Mouse (Mus musculus): ENCODE results near the gene Nup62.

The Nup62 gene

DNA sequence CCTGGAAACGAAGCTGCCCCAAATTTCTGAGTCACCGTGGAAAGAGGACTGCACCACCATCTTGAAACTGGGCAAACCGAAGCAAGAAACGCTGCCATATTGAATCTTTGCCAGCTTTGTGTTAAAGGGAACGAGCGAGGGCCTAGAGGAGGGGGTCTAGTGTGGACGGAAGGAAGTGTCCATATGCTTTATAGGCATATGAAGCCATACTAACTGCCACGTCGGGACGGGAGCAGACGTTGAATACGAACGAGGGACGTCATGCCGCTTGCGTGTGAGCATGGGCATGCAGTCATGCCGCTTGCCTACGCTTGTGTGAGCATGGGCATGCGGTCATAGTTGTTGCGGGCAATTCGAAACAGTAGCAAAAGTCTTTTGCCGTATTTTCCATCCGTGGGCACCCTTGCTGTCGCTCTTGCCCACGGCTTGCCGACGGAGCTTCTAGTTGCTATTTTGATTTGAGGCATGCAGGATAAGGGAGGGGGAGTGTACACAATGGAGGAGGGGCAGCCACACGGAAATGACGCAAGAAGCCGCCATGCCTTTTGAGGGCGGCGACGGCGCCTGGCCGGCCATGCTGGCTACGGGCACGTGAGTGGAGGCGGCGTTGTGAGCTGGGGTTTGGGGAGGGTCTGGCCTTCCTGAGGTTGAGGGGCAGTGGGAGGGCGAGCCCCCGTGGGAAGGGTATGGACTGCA lies 33.7 kb downstream of the Nup62 start:
- DNase-seq = peak; percentile 91 to 95

GRCm38 (mm10) chr7:44850146-44850545 lies 34.3 kb downstream of the Nup62 start:
- peak; percentile 87 to 92 for DNase-seq

GRCm38 (mm10) chr7:44850789-44851624 lies 35.1 kb downstream of the Nup62 start:
- no peak for DNase-seq

- DNase-seq = no peak
Observed at GRCm38 (mm10) chr7:44851625-44852234, 35.8 kb downstream of the Nup62 start.

- no peak for DNase-seq
Observed at GRCm38 (mm10) chr7:44852259-44853027, 36.6 kb downstream of the Nup62 start.

DNA sequence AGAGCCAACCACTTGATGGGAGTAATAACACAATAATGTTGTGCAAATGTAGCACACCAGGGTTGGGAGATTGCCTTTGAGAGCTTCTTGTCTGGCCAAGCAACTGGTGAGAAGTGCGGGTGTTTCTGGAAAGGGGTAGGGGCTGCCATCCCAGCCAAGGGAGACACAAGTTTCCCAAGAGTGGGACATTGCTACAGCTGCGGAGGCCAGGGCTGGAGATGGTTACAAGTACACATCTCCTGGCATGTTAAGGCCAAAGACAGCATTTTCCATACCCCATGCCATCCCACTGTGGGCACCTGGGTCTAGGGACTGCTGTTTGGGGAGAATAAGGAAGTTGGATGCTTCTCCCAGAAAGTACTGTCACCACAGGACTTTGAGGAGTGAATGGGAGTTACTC lies 37.2 kb downstream of the Nup62 start:
- DNase-seq = no peak

- DNase-seq = peak in 1 of 2 experiments; percentile 47
Observed at GRCm38 (mm10) chr7:44853596-44854355, 37.9 kb downstream of the Nup62 start.

DNA sequence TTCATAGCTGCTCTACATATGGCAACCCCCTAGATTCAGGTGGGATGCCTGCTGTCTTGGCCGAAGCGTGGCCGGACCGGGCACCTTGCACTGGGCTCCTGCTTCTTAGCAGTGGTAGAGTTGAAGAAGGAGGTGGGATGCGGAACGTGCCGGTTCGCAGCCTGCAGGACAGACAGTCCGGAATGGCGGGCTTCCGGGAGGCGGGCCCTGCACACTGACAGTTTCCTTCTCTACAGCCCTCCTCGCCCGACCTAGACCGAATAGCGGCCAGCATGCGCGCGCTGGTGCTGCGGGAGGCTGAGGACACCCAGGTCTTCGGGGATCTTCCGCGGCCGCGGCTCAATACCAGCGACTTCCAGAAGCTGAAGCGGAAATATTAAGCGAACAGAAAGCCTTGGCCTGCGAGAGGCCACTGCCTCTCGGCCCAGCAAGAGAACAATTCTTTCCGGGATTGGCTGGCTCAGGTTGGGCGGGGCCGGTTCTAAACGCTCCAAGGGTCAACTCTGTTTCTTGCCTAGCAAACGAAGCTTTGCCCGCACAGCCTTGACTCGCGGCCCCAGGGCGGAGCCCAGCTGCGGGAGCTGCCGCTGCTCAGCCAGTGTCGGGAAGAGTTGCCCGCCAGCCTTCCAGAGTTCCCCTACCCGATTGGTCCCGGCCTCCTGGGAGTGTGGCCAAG lies 38.6 kb downstream of the Nup62 start:
- DNase-seq = peak; percentile 89 to 94

- no peak for DNase-seq
Observed at GRCm38 (mm10) chr7:44855036-44855435, 39.1 kb downstream of the Nup62 start.

GRCm38 (mm10) chr7:44856265-44856916 lies 40.5 kb downstream of the Nup62 start:
- DNase-seq = no peak

DNA sequence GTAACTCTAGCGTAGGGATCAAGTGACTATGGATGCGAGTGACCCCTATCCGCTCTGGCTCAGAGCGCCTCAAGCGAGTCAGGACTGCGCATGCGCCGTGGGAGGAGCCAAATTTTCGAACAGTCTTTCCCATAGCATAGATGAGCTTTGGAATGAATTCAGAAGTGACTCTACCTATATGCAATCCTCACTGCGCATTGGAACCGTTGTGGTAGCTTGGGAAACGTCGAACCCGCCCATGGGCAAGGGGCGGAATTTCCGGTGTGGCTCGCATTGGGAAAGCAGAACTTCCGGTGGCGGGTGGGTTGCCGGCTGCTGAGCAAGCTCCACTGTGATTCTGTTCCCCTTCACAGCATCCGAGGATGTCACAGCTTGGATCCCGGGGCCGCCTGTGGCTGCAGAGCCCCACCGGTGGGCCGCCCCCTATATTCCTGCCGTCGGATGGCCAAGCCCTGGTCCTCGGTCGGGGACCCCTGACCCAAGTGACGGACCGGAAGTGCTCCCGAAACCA lies 41.2 kb downstream of the Nup62 start, which contains the start of gene Pnkp:
Gene Pnkp (plus strand): TSS at position 98 of the 511 bp plus-strand sequence.
- peak; percentile 87 to 92 for DNase-seq

DNA sequence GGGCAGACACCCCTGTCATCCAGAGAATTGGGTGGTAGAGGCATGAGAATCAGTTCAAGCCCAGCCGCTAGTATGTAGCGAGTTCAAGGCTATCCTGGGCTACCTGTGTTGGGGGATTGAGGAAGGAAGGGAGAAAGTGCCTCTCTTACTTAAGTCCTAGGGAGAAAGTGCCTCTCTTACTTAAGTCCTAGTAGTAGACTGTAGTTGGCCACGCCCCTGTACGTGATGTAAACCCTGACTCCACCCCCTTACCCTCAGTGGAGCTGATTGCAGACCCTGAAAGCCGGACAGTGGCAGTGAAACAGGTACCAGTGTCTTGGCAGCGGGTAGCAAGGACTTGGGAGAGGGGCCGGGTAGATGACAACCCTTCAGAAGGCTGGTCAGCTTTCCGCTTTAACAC lies 42.0 kb downstream of the Nup62 start:
- peak; percentile 56 to 62 for DNase-seq

DNA sequence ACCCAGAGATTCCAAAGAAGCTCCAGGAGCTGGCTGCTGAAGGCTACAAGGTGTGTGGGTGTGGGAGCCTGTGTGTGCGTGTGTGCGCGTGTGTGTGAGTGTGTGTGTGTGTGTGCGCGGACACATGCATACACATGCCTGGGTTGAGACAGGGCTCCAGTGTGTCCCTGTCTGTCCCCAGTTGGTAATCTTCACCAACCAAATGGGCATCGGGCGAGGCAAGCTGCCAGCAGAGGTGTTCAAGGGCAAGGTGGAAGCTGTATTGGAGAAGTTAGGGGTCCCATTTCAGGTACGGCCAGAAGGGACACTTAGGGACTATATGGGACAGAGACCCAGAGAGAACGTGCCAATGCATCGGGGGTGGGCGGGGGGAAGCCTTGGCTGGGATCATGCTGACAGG lies 44.0 kb downstream of the Nup62 start:
- DNase-seq = no peak

DNA sequence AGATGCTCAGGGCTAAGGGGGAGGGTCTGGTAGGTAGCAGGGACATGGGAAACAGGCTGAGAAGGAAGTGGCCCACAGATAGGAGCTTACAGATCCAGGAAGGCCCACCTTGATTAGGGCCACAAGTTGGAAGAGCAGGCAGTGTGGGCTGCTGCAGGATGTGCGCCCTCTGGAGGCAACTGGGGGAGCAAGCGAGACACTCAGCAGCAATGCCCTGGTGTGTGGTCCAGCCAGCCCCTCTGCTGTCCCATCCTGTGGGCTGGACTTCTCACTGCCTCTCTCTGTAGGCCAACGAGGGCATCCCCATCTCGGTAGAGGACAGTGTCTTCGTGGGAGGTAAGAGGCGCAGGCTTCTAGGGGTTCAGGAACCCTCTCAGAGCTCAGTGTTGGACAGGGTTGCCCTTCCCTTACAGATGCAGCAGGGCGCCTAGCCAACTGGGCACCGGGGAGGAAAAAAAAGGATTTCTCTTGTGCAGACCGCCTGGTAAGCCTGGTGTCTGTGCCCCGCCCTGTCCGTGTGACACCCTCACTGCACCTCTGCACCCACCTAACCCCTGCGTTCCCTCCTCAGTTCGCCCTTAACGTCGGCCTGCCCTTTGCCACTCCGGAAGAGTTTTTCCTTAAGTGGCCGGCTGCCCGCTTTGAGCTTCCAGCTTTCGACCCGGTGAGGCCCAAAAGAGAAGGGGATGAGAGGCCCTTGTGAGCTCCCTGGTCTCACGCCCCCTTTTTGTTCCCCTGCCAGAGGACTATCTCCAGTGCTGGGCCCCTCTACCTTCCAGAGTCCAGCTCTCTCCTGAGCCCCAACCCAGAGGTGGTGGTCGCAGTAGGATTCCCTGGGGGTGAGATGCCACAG lies 44.9 kb downstream of the Nup62 start:
- peak; percentile 89 to 91 for DNase-seq

DNA sequence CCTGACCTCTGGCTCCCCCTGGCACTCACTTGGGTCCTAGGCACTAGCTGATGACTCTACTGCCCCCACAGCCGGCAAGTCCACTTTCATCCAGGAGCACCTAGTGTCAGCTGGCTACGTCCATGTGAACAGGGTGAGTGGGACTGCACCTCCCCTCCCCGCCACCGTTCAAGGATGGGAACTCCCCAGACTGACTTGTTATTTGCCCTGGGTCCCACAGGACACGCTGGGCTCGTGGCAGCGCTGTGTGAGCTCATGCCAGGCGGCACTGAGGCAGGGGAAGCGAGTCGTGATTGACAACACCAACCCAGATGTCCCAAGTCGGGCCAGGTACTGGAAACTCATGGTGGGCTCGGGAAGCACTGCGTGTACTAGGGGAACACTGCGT lies 45.5 kb downstream of the Nup62 start:
- no peak for DNase-seq

GRCm38 (mm10) chr7:44862434-44862833 lies 46.5 kb downstream of the Nup62 start:
- no peak for DNase-seq

DNA sequence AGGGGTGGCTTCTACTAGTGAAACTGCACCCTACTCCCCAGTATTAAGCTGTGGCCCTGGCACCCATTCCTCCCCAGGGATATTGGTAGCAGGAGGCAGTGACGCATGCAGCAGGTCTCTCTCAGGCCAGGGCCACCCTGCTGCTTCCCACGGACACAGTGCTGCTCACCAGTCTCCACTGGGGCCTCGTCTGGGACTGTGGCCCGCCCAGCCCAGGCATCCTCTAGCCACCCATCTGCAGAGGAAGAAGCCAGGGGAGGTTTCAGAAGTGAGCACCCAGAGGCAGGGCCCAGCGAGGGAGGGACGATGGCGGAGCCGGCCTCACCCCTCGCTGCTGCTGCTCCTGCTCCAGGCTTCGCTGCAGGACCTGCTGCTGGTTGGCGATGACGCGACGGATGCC lies 47.3 kb downstream of the Nup62 start:
- no peak for DNase-seq

GRCm38 (mm10) chr7:44863982-44864494 lies 48.1 kb downstream of the Nup62 start:
- DNase-seq = no peak
